Comparison of ENCODE assay signal across 8 mouse cellular contexts in the genomic region with DNA sequence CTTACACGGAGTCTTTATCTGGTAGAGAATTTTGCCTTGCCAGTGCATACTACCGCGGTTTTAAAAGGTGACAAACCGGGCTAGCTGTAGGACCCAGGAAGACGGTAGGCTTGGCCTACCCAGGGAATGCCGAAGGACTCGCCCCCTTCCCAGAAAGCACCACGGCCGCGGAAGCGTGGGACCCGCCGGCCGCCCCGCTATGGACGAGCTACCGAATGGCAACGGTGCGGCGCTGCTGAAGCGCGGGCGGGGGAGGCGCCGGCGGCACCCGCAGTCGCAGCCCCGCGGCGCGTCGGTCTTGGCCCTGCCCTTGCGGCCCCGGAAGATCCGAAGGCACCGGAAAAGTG. TPM values are rescaled to one million over a fixed set of nuclear protein-coding genes. Genes with fewer than 3 reads are reported as not detected.
A peak's percentile ranks its signal among the peaks of the same experiment; 100 is the strongest.
DNase-seq lines count a peak whose midpoint lies in the region; ATAC-seq lines count a peak whose summit lies in the region.

Gene Riox1, plus strand, starts transcription at position 116 of the 347 bp plus-strand sequence.

- 0 out of 2 replicates have a peak, but pooled peaks cover 3% of the 10 kb centered on the region for H3K36me3 ChIP-seq in hindbrain, embryonic 15.5 days

- ATAC-seq in hindbrain, embryonic 15.5 days (ENCODE audit: low FRiP score, low read depth), result peak; percentile 96

- 0% methylated on average over 37 of the region's 37 CpGs for WGBS in hindbrain, embryonic 15.5 days

- H3K4me3 ChIP-seq in hindbrain, embryonic 15.5 days, result peak within 1 kb of the TSS; percentile 98

- no peaks in the 10 kb centered on the region for H3K9me3 ChIP-seq in hindbrain, embryonic 15.5 days

- peak within 1 kb of the TSS; percentile 86 for H3K27ac ChIP-seq in hindbrain, embryonic 15.5 days (replicated peaks)

- H3K4me2 ChIP-seq in hindbrain, embryonic 15.5 days, result peak within 1 kb of the TSS; percentile 85

- DNase-seq in R1 (ENCODE audit: low read depth, low spot score), result peak; percentile 86
- peak; percentile 85 to 87 for DNase-seq in cerebellum, postnatal 36 days
- DNase-seq in frontal cortex, postnatal 36 days (ENCODE audit: low spot score in 2 of 2), result peak; percentile 85 to 86
- DNase-seq in left cerebral cortex, adult 11 months (ENCODE audit: low spot score), result peak; percentile 71
- DNase-seq in lung, postnatal 4 days, result peak; percentile 87 to 89
- DNase-seq in retina, postnatal 7 days (ENCODE audit: low read depth, low spot score), result peak; percentile 76
- peak; percentile 32 for DNase-seq in urinary bladder, postnatal 10 days (ENCODE audit: low spot score)

- H3K4me1 ChIP-seq in hindbrain, embryonic 15.5 days (replicated peaks), result peaks cover 33% of the 10 kb centered on the region

- peak within 1 kb of the TSS; percentile 65 for H3K9ac ChIP-seq in hindbrain, embryonic 15.5 days

- H3K27me3 ChIP-seq in hindbrain, embryonic 15.5 days, result no peaks in the 10 kb centered on the region

RNA-seq across cellular contexts. Expression of gene Riox1, which starts in this region (rescaled TPM):
- polyA plus RNA-seq in hindbrain, embryonic 15.5 days (2015; fragmentation: Nextera tagmentation; extraction: Ambion mirVana), result 11.5 and 11.9 TPM in 2 replicates

Comparison
In these comparisons a context has a peak if more than half of its experiments do, and no peak if none do; other contexts are left out.
1. Peak in every context shown above with its lines: DNase-seq, ATAC-seq, H3K4me3 ChIP-seq and H3K27ac ChIP-seq.
2. DNase-seq: peak in every context shown above with its lines; median percentile 88 in lung, postnatal 4 days; 86 in R1; 86 in cerebellum, postnatal 36 days; 86 in frontal cortex, postnatal 36 days; 76 in retina, postnatal 7 days; 71 in left cerebral cortex, adult 11 months; 32 in urinary bladder, postnatal 10 days.